Mouse (Mus musculus): ENCODE data around the gene Agbl5.

DNA sequence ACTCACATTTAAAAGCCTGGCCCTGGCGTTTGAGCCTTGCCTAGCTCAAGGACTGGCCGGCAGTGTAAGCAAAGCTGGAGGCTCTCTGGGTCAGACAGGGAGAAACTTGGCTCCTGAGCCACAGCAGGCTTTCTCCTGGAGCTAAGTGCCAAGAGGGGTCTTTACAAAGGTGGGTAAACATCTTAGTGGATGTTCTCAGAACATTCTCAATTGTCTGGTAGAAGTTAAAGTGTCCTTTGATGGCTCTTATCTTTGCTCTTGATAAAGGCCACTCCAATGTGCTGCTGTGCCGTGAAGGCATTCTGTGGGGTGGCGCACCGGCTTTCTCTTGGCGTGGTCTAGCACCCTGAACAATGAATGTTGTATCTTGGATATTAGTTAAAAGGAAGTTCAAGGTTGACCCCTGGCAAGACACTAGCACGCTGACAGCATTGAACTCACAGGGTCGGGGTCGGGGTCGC, 34.1 kb downstream of the Agbl5 start:
- TF ChIP-seq POLR2A (IDR thresholded peaks at IDR 0.05; ENCODE audit: insufficient read length, low read depth) (no peak), E2F4 (IDR thresholded peaks at IDR 0.05; ENCODE audit: insufficient read depth) (no peak), POLR2AphosphoS2 (IDR thresholded peaks at IDR 0.05; ENCODE audit: insufficient read length, low read depth) (no peak), CEBPB (IDR thresholded peaks at IDR 0.05; ENCODE audit: insufficient read depth, poor library complexity, severe bottlenecking) (no peak), USF1 (IDR thresholded peaks at IDR 0.05; ENCODE audit: low read depth) (no peak), MYOD1 (IDR thresholded peaks at IDR 0.05; ENCODE audit: control insufficient read depth in 1 of 3, insufficient read length in 2 of 3, low read depth in 2 of 3) (no peak), MAX (IDR thresholded peaks at IDR 0.05; ENCODE audit: low read depth) (no peak), SRF (IDR thresholded peaks at IDR 0.05; ENCODE audit: control insufficient read depth, insufficient read length, low read depth) (no peak), REST (IDR thresholded peaks at IDR 0.05; ENCODE audit: insufficient read depth, insufficient read length) (no peak)
